Mouse (Mus musculus) midbrain, embryonic 14.5 days (tissue): ENCODE measurements around the gene Noxo1. TPM values are rescaled to one million over a fixed set of nuclear protein-coding genes. Genes with fewer than 3 reads are reported as not detected.

Source experiments
- ATAC-seq: fragments of 200-750 bp; cut with Nextera tagmentation; 2 replicates; pipeline ENCODE4 v1.8.0; 2017; ENCODE audit warnings: moderate number of reproducible peaks, moderate library complexity; ENCODE audit not compliant: low FRiP score, low TSS enrichment
- DNase-seq: peaks from one replicate; pipeline ENCODE4 v3.0.0-alpha.2; 2015
- H3K27ac ChIP-seq: fragments of 300-500 bp; sonication (generic); replicated peaks from 2 replicates; pipeline ENCODE4 v1.5.1; 2014; ENCODE audit warnings: mild to moderate bottlenecking, low read depth, low read length, moderate library complexity
- H3K27me3 ChIP-seq: fragments of 300-500 bp; sonication (generic); 2 replicates; pipeline ENCODE4 v1.6.1; 2014; ENCODE audit warnings: low read length, control low read depth, mixed read lengths; ENCODE audit not compliant: control insufficient read depth, insufficient read depth
- H3K36me3 ChIP-seq: fragments of 300-500 bp; sonication (generic); 2 replicates; pipeline ENCODE4 v1.6.1; 2014; ENCODE audit warnings: low read length, control low read depth; ENCODE audit not compliant: control insufficient read depth, insufficient read depth
- H3K4me1 ChIP-seq: fragments of 300-500 bp; sonication (generic); 2 replicates; pipeline ENCODE4 v1.6.1; 2014; ENCODE audit warnings: mild to moderate bottlenecking, antibody characterized with exemption, low read length, control low read depth; ENCODE audit not compliant: control insufficient read depth, insufficient read depth
- H3K4me2 ChIP-seq: fragments of 300-500 bp; sonication (generic); 2 replicates; pipeline ENCODE4 v1.6.1; 2014; ENCODE audit warnings: mild to moderate bottlenecking, low read length, moderate library complexity
- H3K4me3 ChIP-seq: fragments of 300-500 bp; sonication (generic); replicated peaks from 2 replicates; pipeline ENCODE4 v1.5.1; 2014; ENCODE audit warnings: low read depth, low read length
- H3K9ac ChIP-seq: fragments of 300-500 bp; sonication (generic); replicated peaks from 2 replicates; pipeline ENCODE4 v1.6.1; 2014; ENCODE audit warnings: mild to moderate bottlenecking, low read length, moderate library complexity
- H3K9me3 ChIP-seq: fragments of 300-500 bp; sonication (generic); 2 replicates; pipeline ENCODE4 v1.6.1; 2016; ENCODE audit warnings: low read length, control low read depth, mixed read lengths; ENCODE audit not compliant: control insufficient read depth
- WGBS: fragments of 180-500 bp; shearing (Covaris S2); extraction: QIAGEN DNeasy Blood & Tissue Kit; methylation state at CpG from one replicate; pipeline ENCODE4 v1.1.7; 2014; 5-methylcytosine and 5-hydroxymethylcytosine counted together
- polyA plus RNA-seq: library from polyadenylated mRNA; unstranded; fragments of >200 nt; fragmentation: Nextera tagmentation; extraction: Ambion mirVana; gene quantifications from 2 replicates; pipeline ENCODE4 v1.2.1, GENCODE M21; 2014

Noxo1 gene
- polyA plus RNA-seq, 1 experiment from 2014 or later: 1.8 TPM

DNA sequence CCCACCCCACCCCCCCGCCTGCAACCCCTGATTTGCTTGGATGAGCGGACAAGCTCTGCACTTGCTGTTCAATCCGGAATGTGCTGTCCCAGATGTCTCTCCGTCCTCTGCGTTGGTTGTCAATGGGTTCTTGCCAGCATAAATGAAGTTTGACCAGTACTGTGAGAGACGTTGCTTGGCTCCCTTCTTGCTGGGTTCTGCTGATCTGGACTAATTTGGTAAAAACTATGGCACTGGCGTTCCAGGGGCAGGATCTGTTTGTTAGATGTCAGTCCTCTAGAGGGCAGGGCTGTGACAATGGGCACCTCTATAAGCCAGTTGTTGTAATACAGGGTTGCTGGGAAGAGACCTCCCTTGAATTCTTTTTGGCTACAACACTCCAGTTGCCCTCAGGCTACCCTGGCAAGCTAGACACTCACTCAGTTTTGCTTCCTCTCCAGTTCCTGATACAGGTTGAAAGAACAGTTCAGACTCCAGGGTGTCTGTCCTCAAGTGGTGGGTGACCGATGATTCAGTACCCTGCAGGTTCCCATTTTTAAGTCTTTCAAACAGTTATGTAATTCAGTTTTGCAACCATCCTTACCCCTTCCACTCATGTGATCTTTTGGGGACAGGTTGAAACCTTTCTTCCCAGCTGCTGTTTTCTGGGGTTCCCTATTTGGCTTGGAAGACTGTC is 41.2 kb downstream of the Noxo1 start:
- 27% methylated on average over 8 of the region's 8 CpGs for WGBS

DNA sequence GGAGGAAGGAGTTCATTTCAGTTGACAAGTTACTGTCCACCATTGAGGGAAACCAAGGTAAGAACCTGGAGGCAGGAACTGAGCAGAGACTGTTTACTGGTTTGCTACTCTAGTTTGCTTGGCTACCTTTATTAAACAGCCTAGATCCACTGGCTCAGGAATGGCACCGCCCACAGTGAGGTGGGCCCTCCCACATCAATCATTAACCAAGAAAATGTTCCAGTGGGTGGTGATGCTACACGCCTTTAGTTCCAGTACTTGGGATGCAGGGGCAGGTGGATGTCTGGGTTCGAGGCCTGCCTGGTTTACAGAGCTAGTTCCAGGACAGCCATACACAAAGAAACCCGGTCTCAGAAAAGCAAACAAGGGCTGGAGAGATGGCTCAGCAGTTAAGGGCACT is 42.2 kb downstream of the Noxo1 start:
- no peaks in the 10 kb centered on the region for H3K9me3 ChIP-seq

More for the DNA sequence above, 41.2 kb downstream of the Noxo1 start:
- no peak for DNase-seq
- Histone ChIP-seq H3K4me1 (0 out of 2 replicates have a peak, but pooled peaks cover 6% of the 10 kb centered on the region), H3K4me2 (peak overlapping the region; percentile 80), H3K4me3 (peak overlapping the region; percentile 48), H3K27ac (no peak overlapping the region), H3K27me3 (no peaks in the 10 kb centered on the region), H3K9me3 (no peaks in the 10 kb centered on the region), H3K9ac (peak overlapping the region; percentile 50; the same call in 1 of the 2 replicates), H3K36me3 (no peaks in the 10 kb centered on the region)
- no peak for ATAC-seq

DNA sequence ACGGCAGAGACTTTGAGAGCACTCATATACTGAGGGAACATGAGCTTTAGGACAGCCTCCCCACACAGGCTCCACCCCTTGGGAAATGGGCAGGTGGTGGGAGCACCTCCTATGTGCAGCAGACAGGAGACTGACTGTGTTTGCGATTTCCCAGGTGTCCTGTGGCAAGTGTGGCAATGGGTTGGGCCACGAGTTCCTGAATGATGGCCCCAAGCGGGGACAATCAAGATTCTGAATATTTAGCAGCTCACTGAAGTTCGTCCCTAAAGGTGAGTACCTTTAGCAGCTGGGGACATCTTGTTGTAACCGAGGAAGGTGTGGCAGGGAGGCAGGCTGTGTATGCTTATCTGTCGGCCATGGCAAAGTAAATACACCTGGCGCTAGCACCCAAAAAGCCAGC is 43.9 kb downstream of the Noxo1 start:
- H3K4me1 ChIP-seq: 0 out of 2 replicates have a peak, but pooled peaks cover 6% of the 10 kb centered on the region
- H3K4me2 ChIP-seq: no peak overlapping the region
- H3K9ac ChIP-seq: no peak overlapping the region
- no peak overlapping the region for H3K4me3 ChIP-seq
- DNase-seq: no peak
- H3K36me3 ChIP-seq: no peaks in the 10 kb centered on the region
- H3K27me3 ChIP-seq: no peaks in the 10 kb centered on the region
- 85% methylated on average over 8 of the region's 8 CpGs for WGBS
- no peak for ATAC-seq
- no peaks in the 10 kb centered on the region for H3K9me3 ChIP-seq
- no peak overlapping the region for H3K27ac ChIP-seq

More for the DNA sequence above, 42.2 kb downstream of the Noxo1 start:
- WGBS: 84% methylated on average over 4 of the region's 4 CpGs
- H3K36me3 ChIP-seq: no peaks in the 10 kb centered on the region
- H3K4me3 ChIP-seq: no peak overlapping the region
- no peak overlapping the region for H3K4me2 ChIP-seq
- no peak for DNase-seq
- 0 out of 2 replicates have a peak, but pooled peaks cover 6% of the 10 kb centered on the region for H3K4me1 ChIP-seq
- ATAC-seq: no peak
- no peak overlapping the region for H3K27ac ChIP-seq
- no peaks in the 10 kb centered on the region for H3K27me3 ChIP-seq
- no peak overlapping the region for H3K9ac ChIP-seq

GRCm38 (mm10) chr17:24742307-24742706 is 46.3 kb downstream of the Noxo1 start:
- no peaks in the 10 kb centered on the region for H3K36me3 ChIP-seq
- no peaks in the 10 kb centered on the region for H3K27me3 ChIP-seq
- H3K27ac ChIP-seq: no peak overlapping the region
- no peak overlapping the region for H3K9ac ChIP-seq
- no peaks in the 10 kb centered on the region for H3K9me3 ChIP-seq
- H3K4me3 ChIP-seq: no peak overlapping the region
- no peak overlapping the region for H3K4me2 ChIP-seq
- DNase-seq (no peak), ATAC-seq (no peak)
- 0 out of 2 replicates have a peak, but pooled peaks cover under 1% of the 10 kb centered on the region for H3K4me1 ChIP-seq
- 82% methylated on average over 8 of the region's 8 CpGs for WGBS

DNA sequence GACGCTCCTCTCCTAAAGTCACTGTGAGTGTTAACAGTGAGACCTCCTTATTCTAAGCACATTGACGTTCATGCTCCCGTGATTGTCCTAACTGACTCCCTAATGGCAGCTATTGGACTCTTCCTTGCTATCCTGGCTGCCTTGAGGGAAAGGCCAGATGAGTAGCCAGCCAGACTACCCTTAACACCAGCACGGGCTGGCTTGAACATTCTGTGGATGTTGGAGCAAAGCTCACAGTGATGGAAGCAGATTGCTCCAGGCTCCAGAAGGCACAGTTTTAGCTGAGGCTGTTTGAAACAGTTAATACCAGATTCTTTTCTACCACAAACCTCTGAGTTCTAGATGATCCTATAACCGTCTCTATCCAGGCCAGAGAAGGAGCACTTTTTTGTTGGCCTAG is 47.9 kb downstream of the Noxo1 start:
- Histone ChIP-seq H3K27me3 (no peaks in the 10 kb centered on the region), H3K9ac (no peak overlapping the region), H3K4me3 (no peak overlapping the region), H3K27ac (no peak overlapping the region), H3K36me3 (no peaks in the 10 kb centered on the region), H3K4me2 (no peak overlapping the region), H3K9me3 (no peaks in the 10 kb centered on the region), H3K4me1 (no peaks in the 10 kb centered on the region)
- 77% methylated on average over 5 of the region's 5 CpGs for WGBS
- ATAC-seq (no peak), DNase-seq (no peak)

GRCm38 (mm10) chr17:24744381-24744780 is 48.3 kb downstream of the Noxo1 start:
- WGBS: 71% methylated on average over 3 of the region's 3 CpGs
- no peak overlapping the region for H3K4me3 ChIP-seq
- no peaks in the 10 kb centered on the region for H3K4me1 ChIP-seq
- no peak overlapping the region for H3K9ac ChIP-seq
- no peaks in the 10 kb centered on the region for H3K9me3 ChIP-seq
- no peak overlapping the region for H3K27ac ChIP-seq
- H3K36me3 ChIP-seq: no peaks in the 10 kb centered on the region
- ATAC-seq (no peak), DNase-seq (no peak)
- H3K4me2 ChIP-seq: no peak overlapping the region
- no peaks in the 10 kb centered on the region for H3K27me3 ChIP-seq

GRCm38 (mm10) chr17:24745526-24746497 is 49.8 kb downstream of the Noxo1 start:
- H3K9ac ChIP-seq: no peak overlapping the region; the same call in 1 of the 2 replicates
- peak; percentile 68; the same call in 1 of the 2 replicates for ATAC-seq
- peak; percentile 96 for DNase-seq
- H3K4me3 ChIP-seq: no peak overlapping the region
- H3K9me3 ChIP-seq: no peaks in the 10 kb centered on the region
- WGBS: 19% methylated on average over 7 of the region's 7 CpGs
- no peak overlapping the region for H3K4me2 ChIP-seq
- no peak overlapping the region for H3K27ac ChIP-seq
- H3K36me3 ChIP-seq: no peaks in the 10 kb centered on the region
- peaks cover 11% of the 10 kb centered on the region for H3K27me3 ChIP-seq
- H3K4me1 ChIP-seq: no peaks in the 10 kb centered on the region

- WGBS: 64% methylated on average over 4 of the region's 4 CpGs
- peaks cover 22% of the 10 kb centered on the region for H3K27me3 ChIP-seq
- ATAC-seq (no peak), DNase-seq (no peak)
- H3K4me3 ChIP-seq: no peak overlapping the region
- no peaks in the 10 kb centered on the region for H3K9me3 ChIP-seq
- no peak overlapping the region for H3K4me2 ChIP-seq
- no peaks in the 10 kb centered on the region for H3K36me3 ChIP-seq
- H3K4me1 ChIP-seq: no peaks in the 10 kb centered on the region
- no peak overlapping the region for H3K27ac ChIP-seq
- no peak overlapping the region for H3K9ac ChIP-seq
Measured at GRCm38 (mm10) chr17:24746986-24747385, 51.0 kb downstream of the Noxo1 start.
